Mouse (Mus musculus) limb, embryonic 14.5 days (tissue): Measurements from ENCODE around the gene Kif28. TPM values are rescaled to one million over a fixed set of nuclear protein-coding genes. Genes with fewer than 3 reads are reported as not detected.

Experiments used
- ATAC-seq: fragments of 200-750 bp; cut with Nextera tagmentation; 2 replicates; pipeline ENCODE4 v1.8.0; 2017; ENCODE audit warnings: low read depth, moderate number of reproducible peaks, moderate TSS enrichment; ENCODE audit not compliant: low FRiP score
- DNase-seq: peaks from one replicate; pipeline ENCODE4 v3.0.0-alpha.2; 2015; ENCODE audit warnings: low spot score
- H3K27ac ChIP-seq: fragments of 300-500 bp; sonication (generic); replicated peaks from 2 replicates; pipeline ENCODE4 v1.5.1; 2014; ENCODE audit warnings: low read depth, mild to moderate bottlenecking, low read length, moderate library complexity, mixed read lengths
- H3K27me3 ChIP-seq: fragments of 300-500 bp; sonication (generic); 2 replicates; pipeline ENCODE4 v1.6.1; 2014; ENCODE audit warnings: low read length, mixed read lengths; ENCODE audit not compliant: control insufficient read depth, insufficient read depth
- H3K36me3 ChIP-seq: fragments of 300-500 bp; sonication (generic); 2 replicates; pipeline ENCODE4 v1.6.1; 2014; ENCODE audit warnings: mild to moderate bottlenecking, low read length, moderate library complexity, mixed read lengths; ENCODE audit not compliant: control insufficient read depth, insufficient read depth
- H3K4me1 ChIP-seq: fragments of 300-500 bp; sonication (generic); 2 replicates; pipeline ENCODE4 v1.6.1; 2014; ENCODE audit warnings: antibody characterized with exemption, low read length, mixed read lengths; ENCODE audit not compliant: control insufficient read depth, insufficient read depth
- H3K4me2 ChIP-seq: fragments of 300-500 bp; sonication (generic); replicated peaks from 2 replicates; pipeline ENCODE4 v1.6.1; 2014; ENCODE audit warnings: low read depth, mild to moderate bottlenecking, low read length, moderate library complexity; ENCODE audit not compliant: severe bottlenecking
- H3K4me3 ChIP-seq: fragments of 300-500 bp; sonication (generic); replicated peaks from 2 replicates; pipeline ENCODE4 v1.5.1; 2014; ENCODE audit warnings: low read length
- H3K9ac ChIP-seq: fragments of 300-500 bp; sonication (generic); 2 replicates; pipeline ENCODE4 v1.6.1; 2014; ENCODE audit warnings: mild to moderate bottlenecking, low read depth, low read length, moderate library complexity; ENCODE audit not compliant: severe bottlenecking
- H3K9me3 ChIP-seq: fragments of 300-500 bp; sonication (generic); 2 replicates; pipeline ENCODE4 v1.6.1; 2016; ENCODE audit warnings: low read length; ENCODE audit not compliant: control insufficient read depth
- POLR2A ChIP-seq: fragments of 200-500 bp; IDR thresholded peaks from 2 replicates; pipeline ENCODE4 v1.8.0; 2012; ENCODE audit warnings: inconsistent platforms, mild to moderate bottlenecking, moderate library complexity, borderline replicate concordance; ENCODE audit not compliant: insufficient read depth, insufficient read length; ENCODE audit errors: extremely low read depth
- WGBS: fragments of 180-500 bp; shearing (Covaris S2); extraction: QIAGEN DNeasy Blood & Tissue Kit; methylation state at CpG from one replicate; pipeline ENCODE4 v1.1.7; 2014; 5-methylcytosine and 5-hydroxymethylcytosine counted together
- polyA plus RNA-seq, 2 experiments: library from polyadenylated mRNA; depleted of rRNA in 1 of 2; stranded (reverse) in 1 of 2; unstranded in 1 of 2; fragments of >200 nt; fragmentation: Nextera tagmentation in 1 of 2; extraction: Ambion mirVana in 1 of 2; gene quantifications; 2 replicates each; pipeline versions ENCODE4 v1.2.1 to v1.2.3; 2012 to 2014

Gene Kif28
- polyA plus RNA-seq, 2 experiments: 0.06 TPM; not detected in 1

- no peaks in the 10 kb centered on the region for H3K4me1 ChIP-seq
- no peak overlapping the region for H3K9ac ChIP-seq
- ATAC-seq (no peak), DNase-seq (no peak)
- no peak for TF ChIP-seq POLR2A
- WGBS: 97% methylated on average over 5 of the region's 5 CpGs
- H3K27me3 ChIP-seq: no peaks in the 10 kb centered on the region
- H3K4me3 ChIP-seq: no peak overlapping the region
- no peak overlapping the region for H3K4me2 ChIP-seq
- no peaks in the 10 kb centered on the region for H3K9me3 ChIP-seq
- H3K36me3 ChIP-seq: peaks cover 88% of the 10 kb centered on the region
- H3K27ac ChIP-seq: no peak overlapping the region
Measured at GRCm38 (mm10) chr1:179760086-179760485, 15.0 kb upstream of the Kif28 start.

GRCm38 (mm10) chr1:179756477-179756876 is 11.4 kb upstream of the Kif28 start:
- DNase-seq (no peak), ATAC-seq (no peak)
- Histone ChIP-seq H3K36me3 (peaks cover 87% of the 10 kb centered on the region), H3K27me3 (no peaks in the 10 kb centered on the region), H3K4me2 (no peak overlapping the region), H3K9ac (no peak overlapping the region), H3K9me3 (no peaks in the 10 kb centered on the region), H3K27ac (no peak overlapping the region), H3K4me1 (no peaks in the 10 kb centered on the region), H3K4me3 (no peak overlapping the region)
- no peak for TF ChIP-seq POLR2A

GRCm38 (mm10) chr1:179753006-179753405 is 7.9 kb upstream of the Kif28 start:
- H3K27me3 ChIP-seq: no peaks in the 10 kb centered on the region
- H3K4me3 ChIP-seq: no peak overlapping the region
- H3K9me3 ChIP-seq: no peaks in the 10 kb centered on the region
- no peak overlapping the region for H3K9ac ChIP-seq
- no peak for ATAC-seq
- no peak for DNase-seq
- no peak overlapping the region for H3K4me2 ChIP-seq
- H3K4me1 ChIP-seq: no peaks in the 10 kb centered on the region
- peaks cover 78% of the 10 kb centered on the region for H3K36me3 ChIP-seq
- no peak overlapping the region for H3K27ac ChIP-seq
- 96% methylated on average over 8 of the region's 8 CpGs for WGBS
- TF ChIP-seq POLR2A: no peak

GRCm38 (mm10) chr1:179752276-179752675 is 7.2 kb upstream of the Kif28 start:
- no peak for DNase-seq

GRCm38 (mm10) chr1:179743593-179744193 is 1.4 kb downstream of the Kif28 start:
- Histone ChIP-seq H3K9me3 (no peaks in the 10 kb centered on the region), H3K4me1 (no peaks in the 10 kb centered on the region), H3K4me2 (no peak overlapping the region), H3K4me3 (no peak overlapping the region), H3K27me3 (no peaks in the 10 kb centered on the region), H3K9ac (no peak overlapping the region), H3K36me3 (peaks cover 49% of the 10 kb centered on the region), H3K27ac (no peak overlapping the region)
- DNase-seq (no peak), ATAC-seq (no peak)
- 82% methylated on average over 4 of the region's 4 CpGs for WGBS
- TF ChIP-seq POLR2A: no peak

More at GRCm38 (mm10) chr1:179752276-179752675, 7.2 kb upstream of the Kif28 start:
- peaks cover 78% of the 10 kb centered on the region for H3K36me3 ChIP-seq
- no peak overlapping the region for H3K9ac ChIP-seq
- H3K27me3 ChIP-seq: no peaks in the 10 kb centered on the region
- ATAC-seq: no peak
- H3K27ac ChIP-seq: no peak overlapping the region
- H3K9me3 ChIP-seq: no peaks in the 10 kb centered on the region
- H3K4me2 ChIP-seq: no peak overlapping the region
- no peak for TF ChIP-seq POLR2A
- H3K4me1 ChIP-seq: no peaks in the 10 kb centered on the region
- WGBS: 95% methylated on average over 11 of the region's 11 CpGs
- no peak overlapping the region for H3K4me3 ChIP-seq
